Mouse (Mus musculus) embryonic facial prominence, embryonic 11.5 days (tissue): ENCODE results near the gene Npr3. TPM values are rescaled to one million over a fixed set of nuclear protein-coding genes. Genes with fewer than 3 reads are reported as not detected.

Experiments used
- ATAC-seq: fragments of 200-750 bp; cut with Nextera tagmentation; replicated peaks from 2 replicates; pipeline ENCODE4 v1.8.0; 2017; ENCODE audit warnings: low read depth; ENCODE audit not compliant: insufficient number of reproducible peaks, low FRiP score, low TSS enrichment
- DNase-seq: peaks from one replicate; pipeline ENCODE4 v3.0.0-alpha.2; 2015; ENCODE audit warnings: low spot score
- H3K27ac ChIP-seq: fragments of 300-500 bp; sonication (generic); replicated peaks from 2 replicates; pipeline ENCODE4 v1.5.1; 2014; ENCODE audit warnings: mild to moderate bottlenecking, low read depth, low read length, control low read depth
- H3K27me3 ChIP-seq: fragments of 300-500 bp; sonication (generic); 2 replicates; pipeline ENCODE4 v1.6.1; 2014; ENCODE audit warnings: mild to moderate bottlenecking, low read length, moderate library complexity, mixed read lengths; ENCODE audit not compliant: control insufficient read depth, insufficient read depth
- H3K36me3 ChIP-seq: fragments of 300-500 bp; sonication (generic); replicated peaks from 2 replicates; pipeline ENCODE4 v1.6.1; 2014; ENCODE audit warnings: low read depth, mild to moderate bottlenecking, low read length, moderate library complexity, mixed read lengths; ENCODE audit not compliant: control insufficient read depth, insufficient read depth
- H3K4me1 ChIP-seq: fragments of 300-500 bp; sonication (generic); 2 replicates; pipeline ENCODE4 v1.6.1; 2014; ENCODE audit warnings: low read length, mixed read lengths; ENCODE audit not compliant: control insufficient read depth, insufficient read depth
- H3K4me2 ChIP-seq: fragments of 300-500 bp; sonication (generic); 2 replicates; pipeline ENCODE4 v1.6.1; 2014; ENCODE audit warnings: low read depth, mild to moderate bottlenecking, control low read depth, low read length, moderate library complexity
- H3K4me3 ChIP-seq: fragments of 300-500 bp; sonication (generic); 2 replicates; pipeline ENCODE4 v1.5.1; 2014; ENCODE audit warnings: low read depth, low read length, control low read depth
- H3K9ac ChIP-seq: fragments of 300-500 bp; sonication (generic); replicated peaks from 2 replicates; pipeline ENCODE4 v1.6.1; 2014; ENCODE audit warnings: mild to moderate bottlenecking, control low read depth, low read length
- H3K9me3 ChIP-seq: fragments of 300-500 bp; sonication (generic); replicated peaks from 2 replicates; pipeline ENCODE4 v1.6.1; 2016; ENCODE audit warnings: mild to moderate bottlenecking, low read length, inconsistent platforms, mixed read lengths; ENCODE audit not compliant: control insufficient read depth
- WGBS: fragments of 180-500 bp; shearing (Covaris S2); extraction: QIAGEN DNeasy Blood & Tissue Kit; methylation state at CpG from one replicate; pipeline ENCODE4 v1.1.7; 2014; 5-methylcytosine and 5-hydroxymethylcytosine counted together
- polyA plus RNA-seq: library from polyadenylated mRNA; unstranded; fragments of >200 nt; fragmentation: Nextera tagmentation; extraction: Ambion mirVana; gene quantifications from 2 replicates; pipeline ENCODE4 v1.2.1, GENCODE M21; 2014

The Npr3 gene
- polyA plus RNA-seq, 1 experiment from 2014 or later = 5.4 TPM

GRCm38 (mm10) chr15:11927742-11928141 lies 20.7 kb upstream of the Npr3 start:
- Histone ChIP-seq H3K27ac (no peak overlapping the region), H3K9me3 (no peaks in the 10 kb centered on the region), H3K4me1 (no peaks in the 10 kb centered on the region), H3K4me2 (no peak overlapping the region), H3K9ac (no peak overlapping the region), H3K36me3 (no peaks in the 10 kb centered on the region), H3K27me3 (no peaks in the 10 kb centered on the region), H3K4me3 (no peak overlapping the region)
- ATAC-seq (no peak), DNase-seq (no peak)
- WGBS = 86% methylated on average over 3 of the region's 3 CpGs

- Histone ChIP-seq H3K27ac (no peak overlapping the region), H3K4me2 (no peak overlapping the region), H3K4me1 (no peaks in the 10 kb centered on the region), H3K9ac (no peak overlapping the region), H3K4me3 (no peak overlapping the region), H3K36me3 (no peaks in the 10 kb centered on the region), H3K9me3 (no peaks in the 10 kb centered on the region), H3K27me3 (no peaks in the 10 kb centered on the region)
- WGBS = 78% methylated on average over 9 of the region's 9 CpGs
- ATAC-seq = no peak
- DNase-seq = no peak
Measured at GRCm38 (mm10) chr15:11914101-11914500, 7.0 kb upstream of the Npr3 start.

- Histone ChIP-seq H3K9ac (no peak overlapping the region), H3K4me3 (no peak overlapping the region), H3K4me2 (no peak overlapping the region), H3K4me1 (no peaks in the 10 kb centered on the region; the same call in 1 of the 2 replicates), H3K9me3 (no peaks in the 10 kb centered on the region), H3K27ac (no peak overlapping the region), H3K27me3 (peaks cover 10% of the 10 kb centered on the region), H3K36me3 (no peaks in the 10 kb centered on the region)
- 44% methylated on average over 6 of the region's 6 CpGs for WGBS
- ATAC-seq = no peak
- peak; percentile 58 for DNase-seq
Measured at GRCm38 (mm10) chr15:11909875-11910274, 2.8 kb upstream of the Npr3 start.

GRCm38 (mm10) chr15:11908166-11908565 lies 1.1 kb upstream of the Npr3 start:
- H3K36me3 ChIP-seq = no peaks in the 10 kb centered on the region
- WGBS = 3% methylated on average over 11 of the region's 11 CpGs
- DNase-seq = peak; percentile 72
- no peaks in the 10 kb centered on the region for H3K9me3 ChIP-seq
- no peak overlapping the region for H3K9ac ChIP-seq
- no peaks in the 10 kb centered on the region; the same call in none of the 2 replicates for H3K4me1 ChIP-seq
- no peak overlapping the region for H3K27ac ChIP-seq
- H3K4me2 ChIP-seq = peak overlapping the region; percentile 14; the same call in 1 of the 2 replicates
- peaks cover 23% of the 10 kb centered on the region for H3K27me3 ChIP-seq
- H3K4me3 ChIP-seq = no peak overlapping the region
- no peak for ATAC-seq

- Histone ChIP-seq H3K9me3 (no peaks in the 10 kb centered on the region), H3K27ac (no peak overlapping the region), H3K27me3 (peaks cover 29% of the 10 kb centered on the region), H3K36me3 (no peaks in the 10 kb centered on the region), H3K9ac (peak overlapping the region; percentile 35; the same call in 1 of the 2 replicates), H3K4me1 (no peaks in the 10 kb centered on the region; the same call in none of the 2 replicates), H3K4me2 (peak overlapping the region; percentile 90), H3K4me3 (peak overlapping the region; percentile 50)
- ATAC-seq (no peak), DNase-seq (peak; percentile 57)
- WGBS = under 1% methylated on average over 36 of the region's 36 CpGs
Measured at GRCm38 (mm10) chr15:11906021-11906570, 991 bp downstream of the Npr3 start.

- no peak overlapping the region for H3K27ac ChIP-seq
- H3K4me1 ChIP-seq = no peaks in the 10 kb centered on the region; the same call in none of the 2 replicates
- peak overlapping the region; percentile 90 for H3K4me2 ChIP-seq
- no peaks in the 10 kb centered on the region for H3K9me3 ChIP-seq
- peaks cover 29% of the 10 kb centered on the region for H3K27me3 ChIP-seq
- peak overlapping the region; percentile 50 for H3K4me3 ChIP-seq
- peak overlapping the region; percentile 62 for H3K9ac ChIP-seq
- ATAC-seq (0 out of 2 replicates have a peak, but pooled peaks have one; percentile 3), DNase-seq (peak; percentile 53)
- under 1% methylated on average over 90 of the region's 90 CpGs for WGBS
- H3K36me3 ChIP-seq = no peaks in the 10 kb centered on the region
Measured at GRCm38 (mm10) chr15:11904848-11905672, 2.0 kb downstream of the Npr3 start.

GRCm38 (mm10) chr15:11904043-11904847 lies 2.8 kb downstream of the Npr3 start:
- H3K27ac ChIP-seq = no peak overlapping the region
- under 1% methylated on average over 47 of the region's 48 CpGs for WGBS
- DNase-seq (peak; percentile 54), ATAC-seq (peak; percentile 37; the same call in 1 of the 2 replicates)
- peak overlapping the region; percentile 62 for H3K9ac ChIP-seq
- no peaks in the 10 kb centered on the region for H3K9me3 ChIP-seq
- no peaks in the 10 kb centered on the region; the same call in none of the 2 replicates for H3K4me1 ChIP-seq
- peaks cover 29% of the 10 kb centered on the region for H3K27me3 ChIP-seq
- peak overlapping the region; percentile 90 for H3K4me2 ChIP-seq
- H3K36me3 ChIP-seq = no peaks in the 10 kb centered on the region
- peak overlapping the region; percentile 50 for H3K4me3 ChIP-seq
